Mouse (Mus musculus) olfactory bulb, adult 2 months (tissue): ENCODE results near the gene Rpp40.

ENCODE experiments used
- CTCF ChIP-seq: fragments of 200-500 bp; IDR thresholded peaks from 2 replicates; pipeline ENCODE4 v1.5.1; 2012; ENCODE audit warnings: low read depth, mild to moderate bottlenecking, low read length, moderate library complexity; ENCODE audit not compliant: insufficient read depth
- POLR2A ChIP-seq: fragments of 200-500 bp; IDR thresholded peaks from 2 replicates; pipeline ENCODE4 v1.6.1; 2012; ENCODE audit warnings: mild to moderate bottlenecking, low read depth, low read length, moderate library complexity; ENCODE audit not compliant: insufficient read depth

DNA sequence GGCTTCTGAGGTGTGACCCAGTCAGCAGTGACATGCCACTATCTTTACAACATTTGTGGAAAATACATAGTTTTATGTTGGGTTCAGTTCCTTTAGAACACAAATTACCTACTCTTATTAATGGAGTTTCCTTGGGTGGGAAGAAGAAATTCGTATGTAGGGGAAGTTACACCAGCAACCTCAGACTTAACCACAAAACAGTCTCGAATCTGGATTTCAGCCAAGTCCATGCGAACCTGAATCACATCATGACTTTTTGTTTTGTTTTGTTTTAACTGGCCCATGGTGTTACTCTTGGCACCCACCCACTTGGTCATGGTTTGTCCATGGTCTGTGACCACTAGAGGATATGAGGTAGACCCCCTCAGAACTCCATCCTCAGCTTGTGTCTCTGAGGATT, 35.1 kb downstream of the Rpp40 start:
- TF ChIP-seq POLR2A, result no peak
- no peak for TF ChIP-seq CTCF
